Mouse (Mus musculus) embryonic facial prominence, embryonic 14.5 days (tissue): ENCODE data around the gene Rnpep. TPM values are rescaled to one million over a fixed set of nuclear protein-coding genes. Genes with fewer than 3 reads are reported as not detected.
"Not testable (repeated sequence)": the region's sequence is repeated elsewhere in the genome, so short reads cannot be mapped to it uniquely, and the experiment has no call there.

ENCODE experiments used
- ATAC-seq: fragments of 200-750 bp; cut with Nextera tagmentation; 2 replicates; pipeline ENCODE4 v1.8.0; 2017; ENCODE audit warnings: low read depth, moderate number of reproducible peaks, moderate TSS enrichment
- DNase-seq: peaks from one replicate; pipeline ENCODE4 v3.0.0-alpha.2; 2015; ENCODE audit warnings: low spot score
- H3K27ac ChIP-seq: fragments of 300-500 bp; sonication (generic); replicated peaks from 2 replicates; pipeline ENCODE4 v1.5.1; 2014; ENCODE audit warnings: low read depth, mild to moderate bottlenecking, low read length, moderate library complexity
- H3K27me3 ChIP-seq: fragments of 300-500 bp; sonication (generic); replicated peaks from 2 replicates; pipeline ENCODE4 v1.6.1; 2014; ENCODE audit warnings: low read length; ENCODE audit not compliant: control insufficient read depth, insufficient read depth
- H3K36me3 ChIP-seq: fragments of 300-500 bp; sonication (generic); 2 replicates; pipeline ENCODE4 v1.6.1; 2014; ENCODE audit warnings: low read length, mixed read lengths; ENCODE audit not compliant: control insufficient read depth, insufficient read depth
- H3K4me1 ChIP-seq: fragments of 300-500 bp; sonication (generic); 2 replicates; pipeline ENCODE4 v1.6.1; 2014; ENCODE audit warnings: antibody characterized with exemption, low read length; ENCODE audit not compliant: control insufficient read depth, insufficient read depth
- H3K4me2 ChIP-seq: fragments of 300-500 bp; sonication (generic); 2 replicates; pipeline ENCODE4 v1.6.1; 2014; ENCODE audit warnings: low read depth, mild to moderate bottlenecking, low read length, moderate library complexity, mixed read lengths
- H3K4me3 ChIP-seq: fragments of 300-500 bp; sonication (generic); 2 replicates; pipeline ENCODE4 v1.5.1; 2014; ENCODE audit warnings: low read depth, mild to moderate bottlenecking, low read length
- H3K9ac ChIP-seq: fragments of 300-500 bp; sonication (generic); 2 replicates; pipeline ENCODE4 v1.6.1; 2014; ENCODE audit warnings: low read depth, mild to moderate bottlenecking, low read length, moderate library complexity, mixed read lengths
- H3K9me3 ChIP-seq: fragments of 300-500 bp; sonication (generic); 2 replicates; pipeline ENCODE4 v1.6.1; 2016; ENCODE audit warnings: low read length; ENCODE audit not compliant: control insufficient read depth
- WGBS: fragments of 180-500 bp; shearing (Covaris S2); extraction: QIAGEN DNeasy Blood & Tissue Kit; methylation state at CpG from one replicate; pipeline ENCODE4 v1.1.7; 2014; 5-methylcytosine and 5-hydroxymethylcytosine counted together
- polyA plus RNA-seq: library from polyadenylated mRNA; unstranded; fragments of >200 nt; fragmentation: Nextera tagmentation; extraction: Ambion mirVana; gene quantifications from 2 replicates; pipeline ENCODE4 v1.2.1, GENCODE M21; 2014

Gene Rnpep
- polyA plus RNA-seq, 1 experiment from 2014 or later: 78.1 TPM

- H3K27me3 ChIP-seq: no peaks in the 10 kb centered on the region
- H3K9ac ChIP-seq: no peak overlapping the region
- H3K4me2 ChIP-seq: no peak overlapping the region
- H3K4me3 ChIP-seq: no peak overlapping the region
- H3K36me3 ChIP-seq: no peaks in the 10 kb centered on the region
- peak; percentile 55 for ATAC-seq
- H3K9me3 ChIP-seq: no peaks in the 10 kb centered on the region
- peak; percentile 79 for DNase-seq
- WGBS: 14% methylated on average over 4 of the region's 4 CpGs
- peaks cover 8% of the 10 kb centered on the region; the same call in 1 of the 2 replicates for H3K4me1 ChIP-seq
- no peak overlapping the region for H3K27ac ChIP-seq
These were observed 31.0 kb downstream of the Rnpep start for GRCm38 (mm10) chr1:135252854-135253253.

- no peaks in the 10 kb centered on the region for H3K27me3 ChIP-seq
- H3K9ac ChIP-seq: no peak overlapping the region
- H3K4me3 ChIP-seq: no peak overlapping the region
- DNase-seq (no peak), ATAC-seq (no peak)
- no peaks in the 10 kb centered on the region for H3K36me3 ChIP-seq
- H3K27ac ChIP-seq: no peak overlapping the region
- WGBS: 75% methylated on average over 6 of the region's 8 CpGs
- H3K4me1 ChIP-seq: peaks cover 8% of the 10 kb centered on the region; the same call in 1 of the 2 replicates
- no peaks in the 10 kb centered on the region for H3K9me3 ChIP-seq
- no peak overlapping the region for H3K4me2 ChIP-seq
These were observed 32.5 kb downstream of the Rnpep start for GRCm38 (mm10) chr1:135251405-135251804.

GRCm38 (mm10) chr1:135250706-135251105 lies 33.2 kb downstream of the Rnpep start:
- WGBS: 71% methylated on average over 3 of the region's 3 CpGs

GRCm38 (mm10) chr1:135248434-135248850 lies 35.4 kb downstream of the Rnpep start:
- Histone ChIP-seq H3K27me3 (no peaks in the 10 kb centered on the region), H3K4me3 (no peak overlapping the region), H3K27ac (no peak overlapping the region), H3K36me3 (no peaks in the 10 kb centered on the region), H3K4me2 (peak overlapping the region; percentile 34), H3K9me3 (no peaks in the 10 kb centered on the region), H3K4me1 (peaks cover 8% of the 10 kb centered on the region; the same call in 1 of the 2 replicates), H3K9ac (no peak overlapping the region)
- ATAC-seq: peak; percentile 89
- 6% methylated on average over 15 of the region's 15 CpGs for WGBS
- DNase-seq: peak; percentile 75

More at GRCm38 (mm10) chr1:135250706-135251105, 33.2 kb downstream of the Rnpep start:
- H3K4me1 ChIP-seq: peaks cover 8% of the 10 kb centered on the region; the same call in 1 of the 2 replicates
- no peak overlapping the region for H3K27ac ChIP-seq
- DNase-seq (no peak), ATAC-seq (no peak)
- no peak overlapping the region for H3K4me3 ChIP-seq
- no peak overlapping the region for H3K4me2 ChIP-seq
- H3K27me3 ChIP-seq: no peaks in the 10 kb centered on the region
- H3K9ac ChIP-seq: no peak overlapping the region
- H3K9me3 ChIP-seq: no peaks in the 10 kb centered on the region
- no peaks in the 10 kb centered on the region for H3K36me3 ChIP-seq

- H3K36me3 ChIP-seq: no peaks in the 10 kb centered on the region
- no peaks in the 10 kb centered on the region for H3K4me1 ChIP-seq
- no peaks in the 10 kb centered on the region for H3K27me3 ChIP-seq
- WGBS: 79% methylated on average over 8 of the region's 8 CpGs
- H3K4me2 ChIP-seq: no peak overlapping the region
- H3K9ac ChIP-seq: no peak overlapping the region
- no peak for ATAC-seq
- H3K9me3 ChIP-seq: no peaks in the 10 kb centered on the region
- no peak overlapping the region for H3K27ac ChIP-seq
- H3K4me3 ChIP-seq: no peak overlapping the region
- DNase-seq: no peak
These were observed 39.9 kb downstream of the Rnpep start for GRCm38 (mm10) chr1:135244014-135244413.

- 89% methylated on average over 4 of the region's 4 CpGs for WGBS
These were observed 43.7 kb downstream of the Rnpep start for GRCm38 (mm10) chr1:135240206-135240605.

GRCm38 (mm10) chr1:135237131-135237851 lies 46.6 kb downstream of the Rnpep start:
- H3K27ac ChIP-seq: no peak overlapping the region
- H3K36me3 ChIP-seq: no peaks in the 10 kb centered on the region
- H3K4me1 ChIP-seq: no peaks in the 10 kb centered on the region
- H3K9me3 ChIP-seq: no peaks in the 10 kb centered on the region
- 65% methylated on average over 12 of the region's 12 CpGs for WGBS
- ATAC-seq (no peak), DNase-seq (no peak)
- no peaks in the 10 kb centered on the region for H3K27me3 ChIP-seq
- no peak overlapping the region for H3K9ac ChIP-seq
- no peak overlapping the region for H3K4me2 ChIP-seq
- H3K4me3 ChIP-seq: no peak overlapping the region

More at GRCm38 (mm10) chr1:135240206-135240605, 43.7 kb downstream of the Rnpep start:
- H3K27ac ChIP-seq, H3K4me1 ChIP-seq, H3K4me3 ChIP-seq, DNase-seq, H3K9me3 ChIP-seq, H3K27me3 ChIP-seq, ATAC-seq, H3K36me3 ChIP-seq, H3K9ac ChIP-seq, H3K4me2 ChIP-seq: not testable (repeated sequence)

- Histone ChIP-seq H3K4me2 (no peak overlapping the region), H3K36me3 (no peaks in the 10 kb centered on the region), H3K9me3 (no peaks in the 10 kb centered on the region), H3K27me3 (no peaks in the 10 kb centered on the region), H3K4me3 (no peak overlapping the region), H3K27ac (no peak overlapping the region), H3K9ac (no peak overlapping the region), H3K4me1 (no peaks in the 10 kb centered on the region)
- 84% methylated on average over 12 of the region's 12 CpGs for WGBS
- ATAC-seq (no peak), DNase-seq (no peak)
These were observed 49.1 kb downstream of the Rnpep start for GRCm38 (mm10) chr1:135234771-135235170.

- Histone ChIP-seq H3K9me3 (no peaks in the 10 kb centered on the region), H3K27me3 (no peaks in the 10 kb centered on the region), H3K36me3 (no peaks in the 10 kb centered on the region), H3K4me1 (no peaks in the 10 kb centered on the region), H3K27ac (no peak overlapping the region), H3K4me2 (no peak overlapping the region), H3K4me3 (no peak overlapping the region), H3K9ac (no peak overlapping the region)
- ATAC-seq (no peak), DNase-seq (no peak)
- WGBS: 84% methylated on average over 6 of the region's 6 CpGs
These were observed 49.9 kb downstream of the Rnpep start for GRCm38 (mm10) chr1:135233961-135234360.
